In the genomic region with DNA sequence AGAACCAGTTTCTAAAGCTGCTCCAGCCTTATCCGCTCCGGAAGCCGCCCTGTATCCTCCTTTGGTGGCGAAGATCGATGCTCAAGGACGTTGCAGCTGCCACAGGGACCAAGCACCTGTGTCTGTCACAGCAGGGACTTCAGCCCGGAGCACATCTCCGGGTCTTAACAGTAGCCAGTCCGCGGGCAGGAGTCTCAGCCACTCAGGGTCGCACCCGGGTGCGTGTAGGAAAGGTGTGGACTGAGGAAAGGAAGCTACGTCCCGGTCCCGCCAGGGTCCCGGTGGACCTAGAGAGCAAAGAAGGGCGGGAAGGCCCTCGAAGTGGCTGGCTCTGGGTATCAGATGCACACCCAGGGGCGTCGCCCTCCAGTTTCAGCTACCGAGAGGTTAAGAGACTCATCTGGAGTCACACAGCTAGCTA, we compare ENCODE assay signal across 8 mouse cellular contexts. TPM values are rescaled to one million over a fixed set of nuclear protein-coding genes. Genes with fewer than 3 reads are reported as not detected.
DNase-seq lines count a peak whose midpoint lies in the region; ATAC-seq lines count a peak whose summit lies in the region.

No protein-coding gene starts in this region.

- H3K27ac ChIP-seq in intestine, embryonic 15.5 days, result peak overlapping the region; percentile 58
- peak overlapping the region; percentile 65 for H3K27ac ChIP-seq in liver, embryonic 15.5 days (replicated peaks)
- H3K27ac ChIP-seq in stomach, embryonic 16.5 days (ENCODE audit: low read length), result peak overlapping the region; percentile 82

- WGBS in intestine, embryonic 15.5 days, result under 1% methylated on average over 22 of the region's 22 CpGs
- WGBS in liver, embryonic 15.5 days (ENCODE audit: insufficient replicate concordance), result 1% methylated on average over 22 of the region's 22 CpGs
- under 1% methylated on average over 22 of the region's 22 CpGs for WGBS in stomach, embryonic 16.5 days

- no peaks in the 10 kb centered on the region for H3K9me3 ChIP-seq in intestine, embryonic 15.5 days
- H3K9me3 ChIP-seq in liver, embryonic 15.5 days (replicated peaks), result no peaks in the 10 kb centered on the region
- H3K9me3 ChIP-seq in stomach, embryonic 16.5 days (replicated peaks; ENCODE audit: control insufficient read depth, low read length), result no peaks in the 10 kb centered on the region

- ATAC-seq in common myeloid progenitor, adult 5-6 weeks (replicated peaks; ENCODE audit: low read depth, poor library complexity, severe bottlenecking), result peak; percentile 76
- ATAC-seq in intestine, embryonic 15.5 days, result peak; percentile 69
- no peak for ATAC-seq in liver, embryonic 15.5 days (ENCODE audit: insufficient read depth)
- ATAC-seq in stomach, embryonic 16.5 days (ENCODE audit: insufficient read depth, low FRiP score), result peak; percentile 67

- H3K36me3 ChIP-seq in intestine, embryonic 15.5 days, result no peaks in the 10 kb centered on the region
- no peaks in the 10 kb centered on the region for H3K36me3 ChIP-seq in liver, embryonic 15.5 days (replicated peaks)
- H3K36me3 ChIP-seq in stomach, embryonic 16.5 days (ENCODE audit: control insufficient read depth, insufficient read depth, low read length), result no peaks in the 10 kb centered on the region

- H3K4me3 ChIP-seq in intestine, embryonic 15.5 days (replicated peaks), result peak overlapping the region; percentile 54
- H3K4me3 ChIP-seq in liver, embryonic 15.5 days (replicated peaks), result peak overlapping the region; percentile 58
- peak overlapping the region; percentile 60 for H3K4me3 ChIP-seq in stomach, embryonic 16.5 days (replicated peaks; ENCODE audit: low read length)

- peak overlapping the region; percentile 82 for H3K4me2 ChIP-seq in intestine, embryonic 15.5 days (replicated peaks)
- H3K4me2 ChIP-seq in liver, embryonic 15.5 days, result peak overlapping the region; percentile 70
- H3K4me2 ChIP-seq in stomach, embryonic 16.5 days (ENCODE audit: low read depth, low read length), result peak overlapping the region; percentile 69

- H3K4me1 ChIP-seq in intestine, embryonic 15.5 days (replicated peaks), result peaks cover 20% of the 10 kb centered on the region
- peaks cover 26% of the 10 kb centered on the region for H3K4me1 ChIP-seq in liver, embryonic 15.5 days (replicated peaks)
- peaks cover 13% of the 10 kb centered on the region for H3K4me1 ChIP-seq in stomach, embryonic 16.5 days (ENCODE audit: control insufficient read depth, insufficient read depth, low read length)

- DNase-seq in WW6 (ENCODE audit: low read depth, low spot score), result peak; percentile 48
- peak; percentile 99 for DNase-seq in heart, adult 11 months
- DNase-seq in naive thymus-derived CD4-positive, alpha-beta T cell, adult 2 months (ENCODE audit: low read depth), result peak; percentile 76
- no peak for DNase-seq in layer of hippocampus, postnatal 36 days

- H3K9ac ChIP-seq in intestine, embryonic 15.5 days, result peak overlapping the region; percentile 37
- H3K9ac ChIP-seq in liver, embryonic 15.5 days, result peak overlapping the region; percentile 17; the same call in 1 of the 2 replicates
- H3K9ac ChIP-seq in stomach, embryonic 16.5 days (ENCODE audit: low read length), result peak overlapping the region; percentile 68

- H3K27me3 ChIP-seq in intestine, embryonic 15.5 days (replicated peaks), result peaks cover 25% of the 10 kb centered on the region
- H3K27me3 ChIP-seq in liver, embryonic 15.5 days, result peaks cover 79% of the 10 kb centered on the region
- peaks cover 16% of the 10 kb centered on the region; the same call in 1 of the 2 replicates for H3K27me3 ChIP-seq in stomach, embryonic 16.5 days (ENCODE audit: control insufficient read depth, insufficient read depth, low read length)

RNA-seq across cellular contexts. Expression of gene Pde8a, which starts 1.1 kb away (rescaled TPM):
- total RNA-seq in common myeloid progenitor, adult 5-6 weeks (2017), result 0.41 and 4.6 TPM in 2 replicates
- 2.7 and 3.3 TPM in 2 replicates for polyA plus RNA-seq in intestine, embryonic 15.5 days (2015; fragmentation: Nextera tagmentation; extraction: Ambion mirVana)
- polyA plus RNA-seq in liver, embryonic 15.5 days (2015; fragmentation: Nextera tagmentation; extraction: Ambion mirVana), result 1.8 and 2.2 TPM in 2 replicates
- polyA plus RNA-seq in stomach, embryonic 16.5 days (2015; fragmentation: Nextera tagmentation; extraction: Ambion mirVana), result 2.4 and 3.0 TPM in 2 replicates
- total RNA-seq in layer of hippocampus, postnatal 36 days (2021), result 1 to 10 TPM; 7.5 to 8.3 TPM

Comparison
In these comparisons a context has a peak if more than half of its experiments do, and no peak if none do; other contexts are left out.
1. DNase-seq: peak in WW6 (single experiment), heart, adult 11 months (single experiment) and naive thymus-derived CD4-positive, alpha-beta T cell, adult 2 months (single experiment); none in layer of hippocampus, postnatal 36 days (0 of 2).
2. H3K9ac ChIP-seq: peak in every context shown above with its lines; median percentile 68 in stomach, embryonic 16.5 days; 37 in intestine, embryonic 15.5 days; 17 in liver, embryonic 15.5 days.
3. Peak in every context shown above with its lines, with median percentiles within 50 percentile points of each other: H3K27ac ChIP-seq, H3K4me2 ChIP-seq and H3K4me3 ChIP-seq.